Mouse (Mus musculus): ENCODE data around the gene Slc19a3. TPM values are rescaled to one million over a fixed set of nuclear protein-coding genes. Genes with fewer than 3 reads are reported as not detected.
A peak's percentile ranks its signal among the peaks of the same experiment; 100 is the strongest.
"Not testable (repeated sequence)": the region's sequence is repeated elsewhere in the genome, so short reads cannot be mapped to it uniquely, and the experiment has no call there.

Slc19a3 gene
- total RNA-seq, 1 experiment from 2014 or later: not detected

GRCm38 (mm10) chr1:83014477-83014876, 23.8 kb downstream of the Slc19a3 start:
- ATAC-seq (replicated peaks; ENCODE audit: low read depth, poor library complexity, severe bottlenecking): no peak

GRCm38 (mm10) chr1:83007471-83007870, 30.8 kb downstream of the Slc19a3 start:
- no peak for ATAC-seq (replicated peaks; ENCODE audit: low read depth, poor library complexity, severe bottlenecking)

GRCm38 (mm10) chr1:83006218-83007179, 31.7 kb downstream of the Slc19a3 start:
- ATAC-seq (replicated peaks; ENCODE audit: low read depth, poor library complexity, severe bottlenecking): no peak

- not testable (repeated sequence) for ATAC-seq (replicated peaks; ENCODE audit: low read depth, poor library complexity, severe bottlenecking)
Measured at GRCm38 (mm10) chr1:83000306-83000705, 37.9 kb downstream of the Slc19a3 start, which contains the start of gene Gm47959. Gm47959 (plus strand) TSS chr1:83000548.

GRCm38 (mm10) chr1:82993947-82994346, 44.3 kb downstream of the Slc19a3 start:
- ATAC-seq (replicated peaks; ENCODE audit: low read depth, poor library complexity, severe bottlenecking): no peak

GRCm38 (mm10) chr1:82992093-82992492, 46.2 kb downstream of the Slc19a3 start:
- ATAC-seq (replicated peaks; ENCODE audit: low read depth, poor library complexity, severe bottlenecking): no peak

GRCm38 (mm10) chr1:82991596-82991995, 46.7 kb downstream of the Slc19a3 start:
- ATAC-seq (replicated peaks; ENCODE audit: low read depth, poor library complexity, severe bottlenecking): no peak

- no peak for ATAC-seq (replicated peaks; ENCODE audit: low read depth, poor library complexity, severe bottlenecking)
Measured at GRCm38 (mm10) chr1:82991062-82991461, 47.2 kb downstream of the Slc19a3 start.

- peak; percentile 71 for ATAC-seq (replicated peaks; ENCODE audit: low read depth, poor library complexity, severe bottlenecking)
Measured at GRCm38 (mm10) chr1:82987530-82988198, 50.6 kb downstream of the Slc19a3 start.

GRCm38 (mm10) chr1:82986738-82987137, 51.5 kb downstream of the Slc19a3 start:
- ATAC-seq (replicated peaks; ENCODE audit: low read depth, poor library complexity, severe bottlenecking): no peak

- ATAC-seq (replicated peaks; ENCODE audit: low read depth, poor library complexity, severe bottlenecking): no peak
Measured at GRCm38 (mm10) chr1:82977840-82978239, 60.4 kb downstream of the Slc19a3 start.

GRCm38 (mm10) chr1:82975750-82976149, 62.5 kb downstream of the Slc19a3 start:
- ATAC-seq (replicated peaks; ENCODE audit: low read depth, poor library complexity, severe bottlenecking): no peak

- ATAC-seq (replicated peaks; ENCODE audit: low read depth, poor library complexity, severe bottlenecking): peak; percentile 60
Measured at GRCm38 (mm10) chr1:82974342-82974741, 63.9 kb downstream of the Slc19a3 start.

GRCm38 (mm10) chr1:82973901-82974300, 64.3 kb downstream of the Slc19a3 start:
- no peak for ATAC-seq (replicated peaks; ENCODE audit: low read depth, poor library complexity, severe bottlenecking)

- ATAC-seq (replicated peaks; ENCODE audit: low read depth, poor library complexity, severe bottlenecking): no peak
Measured at GRCm38 (mm10) chr1:82973244-82973643, 65.0 kb downstream of the Slc19a3 start.

GRCm38 (mm10) chr1:82972046-82972445, 66.2 kb downstream of the Slc19a3 start:
- ATAC-seq (replicated peaks; ENCODE audit: low read depth, poor library complexity, severe bottlenecking): no peak

GRCm38 (mm10) chr1:82966413-82966812, 71.8 kb downstream of the Slc19a3 start:
- no peak for ATAC-seq (replicated peaks; ENCODE audit: low read depth, poor library complexity, severe bottlenecking)

Data from common myeloid progenitor, adult 5-6 weeks (primary cell).